Mouse (Mus musculus) forebrain, embryonic 16.5 days (tissue): ENCODE measurements around the gene Slc22a17. TPM values are rescaled to one million over a fixed set of nuclear protein-coding genes. Genes with fewer than 3 reads are reported as not detected.
"Not testable (repeated sequence)": the region's sequence is repeated elsewhere in the genome, so short reads cannot be mapped to it uniquely, and the experiment has no call there.

Experiments used
- ATAC-seq: fragments of 200-750 bp; cut with Nextera tagmentation; 2 replicates; pipeline ENCODE4 v1.8.0; 2017; ENCODE audit warnings: mild to moderate bottlenecking, moderate library complexity
- H3K27ac ChIP-seq: fragments of 300-500 bp; sonication (generic); 2 replicates; pipeline ENCODE4 v1.5.1; 2014; ENCODE audit warnings: low read length, control low read depth
- H3K27me3 ChIP-seq: fragments of 300-500 bp; sonication (generic); replicated peaks from 2 replicates; pipeline ENCODE4 v1.6.1; 2014; ENCODE audit warnings: low read length; ENCODE audit not compliant: control insufficient read depth, insufficient read depth
- H3K36me3 ChIP-seq: fragments of 300-500 bp; sonication (generic); 2 replicates; pipeline ENCODE4 v1.6.1; 2014; ENCODE audit not compliant: control insufficient read depth, insufficient read depth
- H3K4me1 ChIP-seq: fragments of 300-500 bp; sonication (generic); replicated peaks from 2 replicates; pipeline ENCODE4 v1.6.1; 2014; ENCODE audit warnings: low read length; ENCODE audit not compliant: control insufficient read depth, insufficient read depth
- H3K4me2 ChIP-seq: fragments of 300-500 bp; sonication (generic); 2 replicates; pipeline ENCODE4 v1.6.1; 2014; ENCODE audit warnings: mild to moderate bottlenecking, low read length, control low read depth
- H3K4me3 ChIP-seq: fragments of 300-500 bp; sonication (generic); replicated peaks from 2 replicates; pipeline ENCODE4 v1.5.1; 2014; ENCODE audit warnings: mild to moderate bottlenecking, low read length, control low read depth
- H3K9ac ChIP-seq: fragments of 300-500 bp; sonication (generic); replicated peaks from 2 replicates; pipeline ENCODE4 v1.6.1; 2014; ENCODE audit warnings: low read depth, low read length, control low read depth
- H3K9me3 ChIP-seq: fragments of 300-500 bp; sonication (generic); 2 replicates; pipeline ENCODE4 v1.6.1; 2016; ENCODE audit warnings: low read length; ENCODE audit not compliant: control insufficient read depth
- WGBS: fragments of 180-500 bp; shearing (Covaris S2); extraction: QIAGEN DNeasy Blood & Tissue Kit; methylation state at CpG from one replicate; pipeline ENCODE4 v1.1.7; 2014; 5-methylcytosine and 5-hydroxymethylcytosine counted together
- polyA plus RNA-seq: library from polyadenylated mRNA; unstranded; fragments of >200 nt; fragmentation: Nextera tagmentation; extraction: Ambion mirVana; gene quantifications from 2 replicates; pipeline ENCODE4 v1.2.1, GENCODE M21; 2015

The Slc22a17 gene
- polyA plus RNA-seq, 1 experiment from 2014 or later: 185 TPM

DNA sequence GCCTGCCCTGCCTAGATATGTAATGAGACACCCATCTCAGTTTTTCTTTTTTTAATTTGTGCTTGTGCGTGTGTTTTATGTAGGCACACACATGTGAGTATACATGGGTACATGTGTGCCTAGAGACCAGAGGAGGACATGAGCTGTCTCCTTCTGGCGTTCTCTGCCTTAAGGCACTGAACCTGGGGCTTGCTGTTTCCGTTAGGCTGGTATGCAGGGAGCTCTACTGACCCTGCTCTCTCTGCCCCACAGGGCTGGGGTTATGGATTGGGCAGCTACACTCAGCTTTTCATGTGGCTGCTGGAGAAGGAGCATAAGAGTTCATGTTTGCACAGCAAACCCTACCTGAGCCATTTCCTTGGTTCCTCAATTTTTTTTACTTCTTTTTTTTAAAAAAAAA, 41.5 kb upstream of the Slc22a17 start:
- H3K36me3 ChIP-seq: no peaks in the 10 kb centered on the region
- H3K9me3 ChIP-seq: no peaks in the 10 kb centered on the region
- no peak for ATAC-seq
- H3K4me3 ChIP-seq: no peak overlapping the region
- H3K4me2 ChIP-seq: no peak overlapping the region
- no peaks in the 10 kb centered on the region for H3K4me1 ChIP-seq
- H3K27me3 ChIP-seq: no peaks in the 10 kb centered on the region
- H3K9ac ChIP-seq: no peak overlapping the region
- H3K27ac ChIP-seq: no peak overlapping the region
- 81% methylated on average over 3 of the region's 3 CpGs for WGBS

DNA sequence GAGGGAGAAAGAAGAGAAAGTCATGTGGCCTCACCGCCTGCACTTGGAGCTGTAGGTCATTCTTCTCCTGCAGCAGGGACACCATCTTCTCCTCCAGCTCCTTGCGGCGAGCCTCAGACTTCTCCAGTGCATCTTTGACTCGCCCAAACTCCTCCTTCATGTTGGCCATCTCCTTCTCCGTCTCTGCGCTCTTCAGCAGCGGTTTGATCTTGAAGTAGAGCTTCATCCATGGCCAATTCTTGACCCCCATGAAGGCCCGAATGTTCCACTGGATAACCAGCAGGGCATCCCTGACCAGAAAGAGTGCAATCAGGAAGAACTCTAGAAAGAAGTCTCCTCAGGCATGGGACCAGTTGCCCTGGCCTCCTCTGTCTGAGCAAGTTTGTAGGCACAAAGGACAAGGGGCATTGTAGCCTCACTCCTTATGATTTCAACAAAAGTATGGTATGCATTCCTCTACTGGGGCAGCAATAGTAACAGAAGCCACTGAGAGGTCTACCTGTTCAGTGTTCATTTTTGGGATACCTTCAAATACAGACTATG, 40.8 kb upstream of the Slc22a17 start:
- Histone ChIP-seq H3K27me3 (no peaks in the 10 kb centered on the region), H3K27ac (no peak overlapping the region)
- WGBS: 94% methylated on average over 8 of the region's 8 CpGs

DNA sequence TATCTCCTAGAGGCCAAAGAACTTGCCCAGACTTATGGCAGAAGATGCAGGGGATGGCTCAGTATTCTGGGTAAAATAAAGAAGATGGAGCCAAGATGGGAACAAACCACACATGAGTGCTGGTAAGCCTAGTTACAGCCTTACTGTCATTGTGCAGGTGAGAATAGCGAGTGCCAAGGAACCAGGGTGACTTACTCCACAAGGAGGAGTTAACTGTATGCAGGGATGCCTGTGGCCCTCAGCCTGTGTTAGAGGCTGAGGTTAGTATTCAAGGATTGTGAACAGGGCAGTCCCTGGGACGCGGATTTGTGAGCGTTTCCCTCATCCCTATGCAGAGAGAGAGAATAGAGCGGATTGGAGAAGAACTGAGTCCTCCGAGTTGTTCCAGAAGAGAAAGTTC, 38.7 kb upstream of the Slc22a17 start:
- Histone ChIP-seq H3K27ac (no peak overlapping the region), H3K4me1 (no peaks in the 10 kb centered on the region), H3K9ac (no peak overlapping the region), H3K27me3 (no peaks in the 10 kb centered on the region), H3K4me2 (no peak overlapping the region), H3K9me3 (no peaks in the 10 kb centered on the region), H3K4me3 (no peak overlapping the region), H3K36me3 (no peaks in the 10 kb centered on the region)
- ATAC-seq: no peak
- WGBS: 83% methylated on average over 6 of the region's 6 CpGs

More for the DNA sequence above, 40.8 kb upstream of the Slc22a17 start:
- Histone ChIP-seq H3K9me3 (no peaks in the 10 kb centered on the region), H3K4me1 (no peaks in the 10 kb centered on the region), H3K36me3 (no peaks in the 10 kb centered on the region), H3K9ac (no peak overlapping the region), H3K4me3 (no peak overlapping the region), H3K4me2 (no peak overlapping the region)
- ATAC-seq: no peak

DNA sequence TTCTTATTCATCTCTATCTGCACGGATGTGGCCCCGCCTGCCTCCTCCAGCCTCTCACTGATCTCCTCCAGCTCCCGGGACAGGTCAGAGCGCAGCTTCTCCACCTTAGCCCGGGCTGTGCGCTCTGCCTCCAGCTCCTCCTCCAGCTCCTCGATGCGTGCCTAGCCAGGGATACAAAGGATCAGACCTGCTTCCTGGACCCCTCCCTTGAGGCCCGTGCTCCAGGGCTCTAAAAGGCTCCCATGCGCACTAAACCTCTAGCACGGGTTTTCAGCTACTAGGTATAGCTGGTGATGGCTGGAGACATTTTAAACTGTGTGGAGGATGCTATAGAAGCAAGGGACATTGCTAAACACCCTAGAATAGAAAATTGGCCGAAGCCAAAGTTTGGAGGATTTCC, 37.6 kb upstream of the Slc22a17 start:
- H3K27me3 ChIP-seq: no peaks in the 10 kb centered on the region
- H3K9ac ChIP-seq: no peak overlapping the region
- no peak for ATAC-seq
- no peak overlapping the region for H3K27ac ChIP-seq
- H3K4me2 ChIP-seq: no peak overlapping the region
- H3K4me1 ChIP-seq: no peaks in the 10 kb centered on the region
- no peak overlapping the region for H3K4me3 ChIP-seq
- H3K9me3 ChIP-seq: no peaks in the 10 kb centered on the region
- no peaks in the 10 kb centered on the region for H3K36me3 ChIP-seq
- 66% methylated on average over 12 of the region's 12 CpGs for WGBS

DNA sequence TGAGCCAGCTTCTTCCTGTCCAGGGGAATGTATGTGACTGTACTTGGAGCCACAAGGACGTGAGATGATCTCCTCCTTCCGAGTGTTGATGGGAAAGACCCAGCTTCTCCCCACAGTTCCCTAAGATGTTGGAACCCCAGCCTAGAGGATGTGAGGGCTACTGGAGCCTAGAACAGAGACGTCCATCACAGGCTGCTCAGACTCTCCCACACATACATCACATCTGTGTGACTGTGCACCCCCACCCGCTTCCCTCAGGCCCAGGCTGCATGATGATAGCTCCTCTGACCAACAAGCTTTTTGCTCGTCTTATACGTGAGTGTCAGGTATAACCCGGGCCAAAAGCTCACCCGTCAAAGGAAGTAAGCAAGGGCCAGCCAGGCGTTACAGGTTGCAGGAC, 35.8 kb upstream of the Slc22a17 start:
- no peak for ATAC-seq
- H3K36me3 ChIP-seq: no peaks in the 10 kb centered on the region
- 93% methylated on average over 9 of the region's 9 CpGs for WGBS
- no peak overlapping the region for H3K9ac ChIP-seq
- H3K4me2 ChIP-seq: no peak overlapping the region
- H3K27me3 ChIP-seq: no peaks in the 10 kb centered on the region
- H3K4me1 ChIP-seq: no peaks in the 10 kb centered on the region
- no peak overlapping the region for H3K4me3 ChIP-seq
- H3K9me3 ChIP-seq: no peaks in the 10 kb centered on the region
- no peak overlapping the region for H3K27ac ChIP-seq

DNA sequence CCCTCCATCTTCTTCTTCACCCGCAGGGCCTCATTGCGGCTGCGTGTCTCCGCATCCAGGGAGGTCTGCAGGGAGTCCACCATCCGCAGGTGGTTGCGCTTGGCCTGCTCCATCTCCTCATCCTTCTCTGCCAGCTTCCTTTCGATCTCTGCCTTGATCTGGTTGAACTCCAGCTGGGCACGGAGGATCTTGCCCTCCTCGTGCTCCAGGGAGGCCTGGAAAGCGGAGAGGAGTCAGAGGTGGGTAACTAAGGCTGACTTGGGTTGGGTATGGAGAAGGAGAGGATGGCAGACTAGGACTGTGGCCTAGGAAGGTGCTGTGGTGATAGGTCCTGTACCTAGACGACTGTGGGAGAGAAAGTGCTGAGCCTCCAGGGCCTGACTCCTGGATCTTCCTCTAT, 34.1 kb upstream of the Slc22a17 start:
- not testable (repeated sequence) for H3K9ac ChIP-seq, H3K9me3 ChIP-seq, H3K27ac ChIP-seq, H3K4me2 ChIP-seq, H3K36me3 ChIP-seq, ATAC-seq, H3K4me3 ChIP-seq, H3K27me3 ChIP-seq, H3K4me1 ChIP-seq
- 91% methylated on average over 10 of the region's 11 CpGs for WGBS

DNA sequence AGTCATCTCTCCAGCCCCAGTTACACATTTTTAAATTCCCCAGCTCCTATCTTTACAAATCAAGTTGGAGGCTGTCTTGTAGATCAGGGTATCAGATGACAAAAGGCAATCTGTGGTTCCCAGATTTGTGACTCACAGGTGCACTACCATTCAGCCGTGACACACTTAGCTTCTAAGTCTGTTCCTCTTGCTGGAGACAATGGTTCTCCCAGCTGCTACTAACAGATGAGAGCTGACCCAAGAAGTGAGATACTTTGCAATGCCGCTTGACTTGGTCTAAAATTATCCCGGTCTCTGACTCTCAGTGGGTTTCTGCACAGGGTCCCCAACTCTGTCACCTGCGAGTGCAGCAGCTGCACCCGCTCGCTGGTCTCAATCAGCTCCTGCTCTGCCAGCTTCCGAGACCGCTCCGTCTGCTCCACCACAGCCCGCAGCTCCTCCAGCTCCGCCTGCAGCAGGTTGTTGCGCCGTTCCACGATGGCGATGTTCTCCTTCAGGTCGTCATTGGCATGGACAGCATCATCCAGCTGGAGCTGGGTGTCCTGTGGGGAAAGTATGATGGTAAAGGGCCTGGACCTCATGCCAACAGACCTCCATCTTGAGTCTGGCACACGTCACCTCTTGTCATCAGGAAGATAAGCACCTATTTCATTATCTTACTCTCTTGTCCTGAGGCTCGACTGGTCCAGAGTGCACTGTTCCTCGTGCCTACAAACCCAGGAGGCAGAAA, 33.2 kb upstream of the Slc22a17 start:
- ATAC-seq: no peak
- Histone ChIP-seq H3K9me3 (no peaks in the 10 kb centered on the region), H3K27ac (no peak overlapping the region), H3K4me1 (no peaks in the 10 kb centered on the region), H3K4me3 (no peak overlapping the region), H3K27me3 (no peaks in the 10 kb centered on the region), H3K4me2 (no peak overlapping the region), H3K9ac (no peak overlapping the region), H3K36me3 (no peaks in the 10 kb centered on the region)
- 87% methylated on average over 19 of the region's 19 CpGs for WGBS

DNA sequence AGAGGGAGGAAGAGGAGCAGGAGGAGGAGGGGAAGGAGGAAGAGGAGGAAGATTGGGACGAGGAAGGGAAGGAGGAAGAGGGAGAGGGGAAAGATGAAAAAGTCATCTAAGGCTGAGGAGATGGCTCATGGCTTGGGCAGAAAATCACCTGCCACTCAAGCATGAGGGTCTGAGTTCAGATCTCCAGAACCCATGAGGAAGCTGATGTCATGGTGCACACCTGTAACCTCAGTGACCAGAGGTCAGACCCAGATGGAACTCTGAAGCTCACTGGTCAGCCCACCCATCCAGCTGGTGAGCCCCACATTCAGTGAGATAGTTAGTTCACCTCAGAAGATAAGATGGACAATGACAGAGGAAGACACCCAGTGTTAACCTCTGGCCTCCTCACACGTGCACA, 32.0 kb upstream of the Slc22a17 start:
- WGBS: 77% methylated on average over 2 of the region's 2 CpGs
- Histone ChIP-seq H3K4me3 (no peak overlapping the region), H3K9ac (no peak overlapping the region), H3K9me3 (no peaks in the 10 kb centered on the region), H3K4me1 (no peaks in the 10 kb centered on the region), H3K27ac (no peak overlapping the region), H3K4me2 (no peak overlapping the region), H3K27me3 (no peaks in the 10 kb centered on the region), H3K36me3 (no peaks in the 10 kb centered on the region)
- ATAC-seq: no peak

DNA sequence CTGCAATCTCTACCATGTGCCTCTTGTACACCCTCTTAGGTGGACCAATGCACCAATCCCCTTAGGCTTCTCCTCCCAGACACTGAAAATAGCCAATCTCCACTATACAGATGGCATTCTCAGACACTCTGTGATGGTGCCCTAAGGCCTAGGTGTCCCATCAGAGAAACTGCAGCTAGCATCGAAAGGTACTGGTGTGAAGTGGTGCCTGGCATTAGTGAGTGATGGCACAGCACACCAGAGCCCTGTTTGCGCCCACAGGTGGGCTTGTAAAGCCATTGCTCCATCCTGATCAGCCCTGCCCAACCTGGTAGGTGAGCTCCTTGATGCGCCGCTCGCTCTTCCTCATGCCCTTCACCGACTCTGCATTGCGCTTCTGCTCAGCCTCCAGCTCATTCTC, 31.0 kb upstream of the Slc22a17 start:
- Histone ChIP-seq H3K9me3 (no peaks in the 10 kb centered on the region), H3K4me1 (no peaks in the 10 kb centered on the region), H3K27me3 (no peaks in the 10 kb centered on the region), H3K4me2 (no peak overlapping the region), H3K4me3 (no peak overlapping the region), H3K36me3 (no peaks in the 10 kb centered on the region), H3K27ac (no peak overlapping the region), H3K9ac (no peak overlapping the region)
- 95% methylated on average over 7 of the region's 7 CpGs for WGBS
- ATAC-seq: no peak

DNA sequence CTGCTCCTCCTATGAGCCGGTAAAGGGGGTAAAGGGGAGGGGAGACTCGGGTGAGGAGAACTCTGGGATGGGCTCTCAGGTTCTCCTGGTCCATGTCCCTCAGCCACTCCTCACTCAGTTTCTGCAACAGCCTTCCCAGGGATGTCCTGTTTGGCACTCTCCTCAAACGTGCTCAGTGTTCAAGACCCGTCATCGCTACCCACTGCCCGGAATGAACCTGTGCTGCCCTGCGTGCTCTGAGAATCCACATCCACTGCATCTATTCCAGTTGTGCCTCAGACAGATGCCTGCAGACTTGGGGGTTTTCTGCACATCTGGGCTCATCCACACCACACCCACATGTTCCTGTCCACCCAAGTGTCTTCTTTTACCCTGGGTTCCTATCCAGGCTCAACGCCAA, 29.5 kb upstream of the Slc22a17 start:
- Histone ChIP-seq H3K36me3 (no peaks in the 10 kb centered on the region), H3K4me2 (no peak overlapping the region), H3K9me3 (no peaks in the 10 kb centered on the region), H3K27ac (no peak overlapping the region), H3K9ac (no peak overlapping the region), H3K4me3 (no peak overlapping the region), H3K27me3 (no peaks in the 10 kb centered on the region), H3K4me1 (no peaks in the 10 kb centered on the region)
- ATAC-seq: no peak
- WGBS: 85% methylated on average over 8 of the region's 8 CpGs
